In the genomic region with DNA sequence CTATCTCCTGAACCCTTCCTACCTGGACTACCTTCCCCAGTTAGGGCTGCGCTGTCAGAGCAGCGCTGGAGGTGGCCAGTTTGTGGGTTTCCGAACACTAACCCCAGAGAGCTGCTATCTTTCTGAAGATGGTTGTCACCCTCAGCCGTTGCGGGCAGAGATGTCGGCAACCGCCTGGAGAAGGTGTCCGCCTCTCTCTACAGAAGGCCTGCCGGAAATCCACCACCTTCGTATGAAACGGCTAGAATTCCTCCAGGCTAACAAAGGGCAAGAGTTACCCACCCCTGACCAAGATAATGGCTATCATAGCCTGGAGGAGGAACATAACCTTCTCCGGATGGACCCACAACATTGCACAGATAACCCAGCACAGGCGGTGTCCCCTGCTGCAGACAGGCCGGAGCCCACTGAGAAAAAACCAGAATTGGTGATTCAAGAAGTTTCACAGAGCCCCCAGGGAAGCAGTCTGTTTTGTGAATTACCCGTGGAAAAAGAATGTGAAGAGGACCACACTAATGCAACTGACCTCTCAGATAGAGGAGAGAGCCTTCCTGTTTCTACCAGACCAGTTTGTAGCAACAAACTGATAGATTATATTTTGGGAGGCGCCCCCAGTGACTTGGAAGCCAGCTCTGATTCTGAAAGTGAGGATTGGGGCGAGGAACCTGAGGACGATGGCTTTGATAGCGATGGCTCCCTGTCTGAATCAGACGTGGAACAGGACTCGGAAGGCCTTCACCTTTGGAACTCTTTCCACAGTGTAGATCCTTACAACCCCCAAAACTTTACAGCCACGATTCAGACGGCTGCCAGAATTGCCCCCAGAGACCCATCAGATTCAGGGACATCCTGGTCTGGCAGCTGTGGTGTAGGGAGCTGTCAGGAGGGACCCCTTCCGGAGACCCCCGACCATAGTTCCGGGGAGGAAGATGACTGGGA, we compare ENCODE assay signal across 8 mouse cellular contexts. TPM values are rescaled to one million over a fixed set of nuclear protein-coding genes. Genes with fewer than 3 reads are reported as not detected.
DNase-seq lines count a peak whose midpoint lies in the region; ATAC-seq lines count a peak whose summit lies in the region.

No protein-coding gene starts in this region.

- H3K4me3 ChIP-seq in embryonic facial prominence, embryonic 14.5 days (ENCODE audit: low read depth, low read length) = peak overlapping the region; percentile 99
- H3K4me3 ChIP-seq in hindbrain, embryonic 16.5 days (ENCODE audit: low read length) = peak overlapping the region; percentile 88
- H3K4me3 ChIP-seq in midbrain, embryonic 13.5 days (replicated peaks) = peak overlapping the region; percentile 71

- DNase-seq in spleen, postnatal 10 days (ENCODE audit: low spot score in 2 of 2) = peak; percentile 49 to 50
- no peak for DNase-seq in spleen, adult 12 weeks (ENCODE audit: low spot score)
- no peak for DNase-seq in embryonic facial prominence, embryonic 14.5 days (ENCODE audit: low spot score)
- no peak for DNase-seq in frontal cortex, adult 2 months (ENCODE audit: extremely low spot score in 1 of 2, low spot score in 1 of 2)
- no peak for DNase-seq in embryo, embryonic 11 days
- no peak for DNase-seq in right cerebral cortex, adult 2 months (ENCODE audit: low spot score in 2 of 2)

- no peak for ATAC-seq in embryonic facial prominence, embryonic 14.5 days (ENCODE audit: low read depth)
- no peak for ATAC-seq in hindbrain, embryonic 16.5 days
- ATAC-seq in midbrain, embryonic 13.5 days = no peak

- peak overlapping the region; percentile 94 for H3K9ac ChIP-seq in embryonic facial prominence, embryonic 14.5 days (ENCODE audit: low read depth, low read length)
- peak overlapping the region; percentile 78 for H3K9ac ChIP-seq in hindbrain, embryonic 16.5 days (ENCODE audit: low read depth, low read length)
- peak overlapping the region; percentile 89 for H3K9ac ChIP-seq in midbrain, embryonic 13.5 days (replicated peaks)

- H3K27me3 ChIP-seq in embryonic facial prominence, embryonic 14.5 days (replicated peaks; ENCODE audit: control insufficient read depth, insufficient read depth, low read length) = no peaks in the 10 kb centered on the region
- H3K27me3 ChIP-seq in hindbrain, embryonic 16.5 days (replicated peaks; ENCODE audit: control insufficient read depth, insufficient read depth, low read length) = no peaks in the 10 kb centered on the region
- no peaks in the 10 kb centered on the region for H3K27me3 ChIP-seq in midbrain, embryonic 13.5 days

- peaks cover 36% of the 10 kb centered on the region for H3K36me3 ChIP-seq in embryonic facial prominence, embryonic 14.5 days (ENCODE audit: control insufficient read depth, insufficient read depth, low read length)
- H3K36me3 ChIP-seq in hindbrain, embryonic 16.5 days (ENCODE audit: control insufficient read depth, insufficient read depth, low read length) = 0 out of 2 replicates have a peak, but pooled peaks cover 5% of the 10 kb centered on the region
- H3K36me3 ChIP-seq in midbrain, embryonic 13.5 days = peaks cover 17% of the 10 kb centered on the region

- H3K27ac ChIP-seq in embryonic facial prominence, embryonic 14.5 days (replicated peaks; ENCODE audit: low read depth, low read length) = peak overlapping the region; percentile 98
- peak overlapping the region; percentile 96; the same call in 1 of the 2 replicates for H3K27ac ChIP-seq in hindbrain, embryonic 16.5 days (ENCODE audit: low read depth, low read length)
- H3K27ac ChIP-seq in midbrain, embryonic 13.5 days = no peak overlapping the region

- H3K9me3 ChIP-seq in embryonic facial prominence, embryonic 14.5 days (ENCODE audit: control insufficient read depth, low read length) = no peaks in the 10 kb centered on the region
- no peaks in the 10 kb centered on the region for H3K9me3 ChIP-seq in hindbrain, embryonic 16.5 days (ENCODE audit: control insufficient read depth, low read length)
- no peaks in the 10 kb centered on the region for H3K9me3 ChIP-seq in midbrain, embryonic 13.5 days

- peak overlapping the region; percentile 82 for H3K4me2 ChIP-seq in embryonic facial prominence, embryonic 14.5 days (ENCODE audit: low read depth, low read length)
- peak overlapping the region; percentile 88 for H3K4me2 ChIP-seq in hindbrain, embryonic 16.5 days (ENCODE audit: low read length)
- peak overlapping the region; percentile 100 for H3K4me2 ChIP-seq in midbrain, embryonic 13.5 days (replicated peaks)

- H3K4me1 ChIP-seq in embryonic facial prominence, embryonic 14.5 days (ENCODE audit: control insufficient read depth, insufficient read depth, low read length) = peaks cover 33% of the 10 kb centered on the region
- H3K4me1 ChIP-seq in hindbrain, embryonic 16.5 days (ENCODE audit: control insufficient read depth, insufficient read depth, low read depth, low read length) = peaks cover 39% of the 10 kb centered on the region
- peaks cover 60% of the 10 kb centered on the region for H3K4me1 ChIP-seq in midbrain, embryonic 13.5 days (replicated peaks)

- WGBS in embryonic facial prominence, embryonic 14.5 days = 8% methylated on average over 26 of the region's 26 CpGs
- WGBS in hindbrain, embryonic 16.5 days = 10% methylated on average over 26 of the region's 26 CpGs
- 15% methylated on average over 26 of the region's 26 CpGs for WGBS in midbrain, embryonic 13.5 days

RNA-seq across cellular contexts. Expression of gene Ppp1r15b, which starts 1.7 kb away (rescaled TPM):
- 42.0 and 42.1 TPM in 2 replicates for polyA plus RNA-seq in embryonic facial prominence, embryonic 14.5 days (2014; fragmentation: Nextera tagmentation; extraction: Ambion mirVana)
- polyA plus RNA-seq in hindbrain, embryonic 16.5 days (2015; fragmentation: Nextera tagmentation; extraction: Ambion mirVana) = 22.2 and 29.1 TPM in 2 replicates
- polyA plus RNA-seq in midbrain, embryonic 13.5 days (2015; fragmentation: Nextera tagmentation; extraction: Ambion mirVana) = 33.2 and 34.3 TPM in 2 replicates
- polyA plus RNA-seq in frontal cortex, adult 2 months (2012; rRNA removed) = 26.3 and 27.2 TPM in 2 replicates

RNA-seq across cellular contexts. Expression of gene Plekha6, which starts 31.4 kb away (rescaled TPM):
- polyA plus RNA-seq in embryonic facial prominence, embryonic 14.5 days (2014; fragmentation: Nextera tagmentation; extraction: Ambion mirVana) = 4.4 and 6.3 TPM in 2 replicates
- polyA plus RNA-seq in hindbrain, embryonic 16.5 days (2015; fragmentation: Nextera tagmentation; extraction: Ambion mirVana) = 15.0 TPM in 2 replicates
- 25.4 and 28.5 TPM in 2 replicates for polyA plus RNA-seq in midbrain, embryonic 13.5 days (2015; fragmentation: Nextera tagmentation; extraction: Ambion mirVana)
- 51.7 and 53.6 TPM in 2 replicates for polyA plus RNA-seq in frontal cortex, adult 2 months (2012; rRNA removed)

Comparison
In these comparisons a context has a peak if more than half of its experiments do, and no peak if none do; other contexts are left out.
1. DNase-seq: peak in spleen, postnatal 10 days (2 of 2); none in spleen, adult 12 weeks (single experiment), embryonic facial prominence, embryonic 14.5 days (single experiment), frontal cortex, adult 2 months (0 of 2), embryo, embryonic 11 days (single experiment) and right cerebral cortex, adult 2 months (0 of 2).
2. Peak in every context shown above with its lines, with median percentiles within 50 percentile points of each other: H3K4me2 ChIP-seq, H3K4me3 ChIP-seq and H3K9ac ChIP-seq.